Mouse (Mus musculus) brain, embryonic 14.5 days (tissue): ENCODE measurements at regions not wholly inside any gene's neighbourhood (a gene's known extent, or its start where the extent isn't known, plus 50 kb on each side); places are given as distances from the start of the nearest gene placed in this dataset.

ENCODE experiments used
- CTCF ChIP-seq: fragments of 200-500 bp; IDR thresholded peaks from 2 replicates; pipeline ENCODE4 v1.5.1; 2012; ENCODE audit warnings: inconsistent platforms, mild to moderate bottlenecking, moderate library complexity, borderline replicate concordance; ENCODE audit not compliant: insufficient read depth, insufficient read length; ENCODE audit errors: extremely low read depth
- POLR2A ChIP-seq: fragments of 200-500 bp; IDR thresholded peaks from 2 replicates; pipeline ENCODE4 v1.6.1; 2012; ENCODE audit warnings: mild to moderate bottlenecking, inconsistent platforms, borderline replicate concordance; ENCODE audit not compliant: poor library complexity, insufficient read depth, insufficient read length, severe bottlenecking; ENCODE audit errors: extremely low read depth

DNA sequence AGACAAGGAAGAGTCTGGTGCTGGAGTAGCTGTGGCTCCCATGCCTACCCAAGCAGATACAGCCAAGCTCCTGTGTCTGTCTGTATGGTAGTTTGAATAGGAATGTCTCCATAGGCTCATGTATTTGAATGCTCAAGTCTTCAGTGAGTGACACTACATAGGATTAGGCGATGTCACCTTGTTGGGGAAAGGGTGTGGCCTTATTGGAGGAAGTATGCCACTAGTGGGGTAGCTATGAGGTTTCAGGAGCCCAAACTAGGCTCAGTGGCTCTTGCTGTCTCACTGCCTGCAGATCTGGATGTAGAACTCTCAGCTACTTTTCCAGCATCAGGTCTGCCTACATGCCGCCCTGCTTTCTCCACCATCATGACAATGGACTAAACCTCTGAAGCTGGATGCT is 62.3 kb upstream of the Arhgap28 start:
- TF ChIP-seq CTCF (no peak), POLR2A (no peak)
